Mouse (Mus musculus): ENCODE data around the gene Acot8.

DNA sequence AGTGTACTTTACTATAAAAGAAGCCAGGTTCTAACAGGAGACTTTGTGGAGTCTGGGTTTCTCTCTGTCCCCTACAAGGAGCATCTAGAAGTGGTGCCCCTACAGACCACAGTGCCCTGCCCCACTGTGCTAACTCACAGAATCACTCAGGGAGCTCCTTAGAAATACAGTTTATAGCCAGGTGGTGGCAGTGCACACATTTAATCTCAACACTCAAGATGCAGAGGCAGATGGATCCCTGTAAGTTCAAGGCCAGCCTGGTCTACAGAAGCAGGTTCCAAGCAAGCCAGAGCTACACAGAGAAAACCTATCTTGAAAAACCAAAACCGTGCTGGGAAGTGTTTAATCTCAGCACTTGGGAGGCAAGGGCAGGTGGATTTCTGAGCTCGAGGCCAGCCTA is 10.9 kb downstream of the Acot8 start:
- TF ChIP-seq POLR2A (IDR thresholded peaks at IDR 0.05; ENCODE audit: low read depth, low read length): no peak
- TF ChIP-seq CTCF (IDR thresholded peaks at IDR 0.05; ENCODE audit: extremely low read depth, insufficient read length, insufficient replicate concordance, low read depth, low read length): no peak
